ENCODE assay signal across 10 mouse cellular contexts in genomic region chr1:130838288-130838687, GRCm38 (mm10). TPM values are rescaled to one million over a fixed set of nuclear protein-coding genes. Genes with fewer than 3 reads are reported as not detected.
DNase-seq lines count a peak whose midpoint lies in the region; ATAC-seq and TF ChIP-seq lines count a peak whose summit lies in the region.
"Had no signal": no experiment of that assay in that cellular context is flagged by ENCODE, and none has a peak within 500 bp of the region (broad histone marks: within the 10 kb centered on the region; RNA-seq: fewer than 3 reads in every experiment).

No protein-coding gene starts in this region.

- H3K4me2 ChIP-seq in kidney, embryonic 15.5 days, result no peak overlapping the region
- H3K4me2 ChIP-seq in kidney, postnatal 0 days (ENCODE audit: low read length), result no peak overlapping the region
- no peak overlapping the region for H3K4me2 ChIP-seq in forebrain, embryonic 15.5 days (replicated peaks)
- H3K4me2 ChIP-seq: heart, embryonic 13.5 days; liver, embryonic 11.5 days had no signal

- H3K9me3 ChIP-seq in kidney, embryonic 15.5 days (replicated peaks), result no peaks in the 10 kb centered on the region
- no peaks in the 10 kb centered on the region for H3K9me3 ChIP-seq in MEL (replicated peaks; ENCODE audit: insufficient read depth, low read length)
- no peaks in the 10 kb centered on the region for H3K9me3 ChIP-seq in kidney, postnatal 0 days (replicated peaks; ENCODE audit: low read length)
- no peaks in the 10 kb centered on the region for H3K9me3 ChIP-seq in forebrain, embryonic 15.5 days
- H3K9me3 ChIP-seq: heart, embryonic 13.5 days had no signal

- TF ChIP-seq POLR2A in MEL (IDR thresholded peaks at IDR 0.05; ENCODE audit: control insufficient read depth in 1 of 2, insufficient read depth in 1 of 2, low read depth in 1 of 2, low read length in 2 of 2, poor library complexity in 1 of 2), result no peak

- TF ChIP-seq RAD21 in MEL (IDR thresholded peaks at IDR 0.05; ENCODE audit: low read depth, low read length), result peak; percentile 35

- no peak overlapping the region for H3K4me3 ChIP-seq in kidney, embryonic 15.5 days (replicated peaks)
- no peak overlapping the region for H3K4me3 ChIP-seq in MEL (ENCODE audit: control insufficient read depth in 1 of 2, insufficient read depth in 1 of 2, low read depth in 2 of 2, low read length in 2 of 2)
- H3K4me3 ChIP-seq in kidney, postnatal 0 days (replicated peaks; ENCODE audit: low read depth, low read length), result no peak overlapping the region
- no peak overlapping the region for H3K4me3 ChIP-seq in forebrain, embryonic 15.5 days
- H3K4me3 ChIP-seq: heart, embryonic 13.5 days had no signal

- WGBS in kidney, embryonic 15.5 days, result 57% methylated on average over 6 of the region's 6 CpGs
- 52% methylated on average over 6 of the region's 6 CpGs for WGBS in kidney, postnatal 0 days
- WGBS in forebrain, embryonic 15.5 days, result 61% methylated on average over 6 of the region's 6 CpGs

- H3K27ac ChIP-seq in kidney, embryonic 15.5 days, result no peak overlapping the region
- H3K27ac ChIP-seq in MEL (ENCODE audit: control insufficient read depth, low read depth, low read length), result no peak overlapping the region
- no peak overlapping the region for H3K27ac ChIP-seq in kidney, postnatal 0 days
- no peak overlapping the region for H3K27ac ChIP-seq in forebrain, embryonic 15.5 days (replicated peaks)
- H3K27ac ChIP-seq: heart, embryonic 13.5 days had no signal

- H3K36me3 ChIP-seq in kidney, embryonic 15.5 days, result no peaks in the 10 kb centered on the region
- H3K36me3 ChIP-seq in MEL (ENCODE audit: control insufficient read depth in 1 of 2, insufficient read depth in 2 of 2, low read length in 2 of 2), result no peaks in the 10 kb centered on the region
- H3K36me3 ChIP-seq in kidney, postnatal 0 days (ENCODE audit: insufficient read depth, low read length), result no peaks in the 10 kb centered on the region
- H3K36me3 ChIP-seq in forebrain, embryonic 15.5 days, result no peaks in the 10 kb centered on the region
- H3K36me3 ChIP-seq: heart, embryonic 13.5 days had no signal

- no peak for TF ChIP-seq EP300 in MEL (IDR thresholded peaks at IDR 0.05; ENCODE audit: low read depth in 1 of 2, low read length in 2 of 2)

- ATAC-seq in kidney, embryonic 15.5 days (replicated peaks; ENCODE audit: low FRiP score), result no peak
- ATAC-seq in kidney, postnatal 0 days (replicated peaks; ENCODE audit: low FRiP score, low read depth), result no peak
- ATAC-seq in forebrain, embryonic 15.5 days (replicated peaks), result no peak

- no peaks in the 10 kb centered on the region; the same call in 1 of the 2 replicates for H3K27me3 ChIP-seq in kidney, embryonic 15.5 days
- H3K27me3 ChIP-seq in MEL (ENCODE audit: control insufficient read depth in 1 of 2, insufficient read depth in 2 of 2, low read length in 2 of 2), result peaks cover 0 to 7% of the 10 kb centered on the region in 2 experiments; a peak in 2 of 4 replicates
- H3K27me3 ChIP-seq in kidney, postnatal 0 days (ENCODE audit: insufficient read depth, low read length), result no peaks in the 10 kb centered on the region
- no peaks in the 10 kb centered on the region for H3K27me3 ChIP-seq in forebrain, embryonic 15.5 days

- peak; percentile 35 for DNase-seq in kidney, adult 11 months
- DNase-seq in MEL (ENCODE audit: low read depth, low spot score), result peak; percentile 67
- DNase-seq in kidney, postnatal 0 days (ENCODE audit: low spot score), result peak; percentile 38
- DNase-seq in spleen, postnatal 4 days (ENCODE audit: low spot score in 2 of 2), result peak; percentile 61 to 77
- DNase-seq in ovary, adult 18-20 months (ENCODE audit: low spot score), result no peak
- no peak for DNase-seq in cerebellum, postnatal 4 days (ENCODE audit: low spot score in 2 of 2)

- H3K79me2 ChIP-seq in MEL (ENCODE audit: control insufficient read depth, insufficient read depth, low read length, poor library complexity), result no peaks in the 10 kb centered on the region

- peak in 2 of 3 experiments; percentile 42 to 59; a peak in 3 of 6 replicates for TF ChIP-seq CTCF in MEL (IDR thresholded peaks at IDR 0.05 in 2 of 3, conservative IDR thresholded peaks at IDR 0.05 in 1 of 3; ENCODE audit: control insufficient read depth in 1 of 3, insufficient read depth in 1 of 3, low read depth in 2 of 3, low read length in 3 of 3, poor library complexity in 1 of 3, severe bottlenecking in 1 of 3)
- peak; percentile 50 for TF ChIP-seq CTCF in kidney, postnatal 0 days (IDR thresholded peaks at IDR 0.05; ENCODE audit: low read depth)

- peaks cover 8% of the 10 kb centered on the region; the same call in 1 of the 2 replicates for H3K4me1 ChIP-seq in kidney, embryonic 15.5 days
- H3K4me1 ChIP-seq in MEL (ENCODE audit: control insufficient read depth in 1 of 2, insufficient read depth in 2 of 2, low read length in 2 of 2), result no peaks in the 10 kb centered on the region
- H3K4me1 ChIP-seq in kidney, postnatal 0 days (replicated peaks; ENCODE audit: insufficient read depth, low read length), result 0 out of 2 replicates have a peak, but pooled peaks cover 4% of the 10 kb centered on the region
- H3K4me1 ChIP-seq in forebrain, embryonic 15.5 days, result no peaks in the 10 kb centered on the region

- no peak overlapping the region for H3K9ac ChIP-seq in kidney, embryonic 15.5 days
- no peak overlapping the region for H3K9ac ChIP-seq in MEL (ENCODE audit: control insufficient read depth, low read depth, low read length, poor library complexity, severe bottlenecking)
- no peak overlapping the region for H3K9ac ChIP-seq in kidney, postnatal 0 days (ENCODE audit: low read depth, low read length)
- H3K9ac ChIP-seq in forebrain, embryonic 15.5 days (replicated peaks), result no peak overlapping the region
- H3K9ac ChIP-seq: heart, embryonic 13.5 days had no signal

TF ChIP-seq in MEL, 35 proteins besides CTCF, POLR2A, EP300 and RAD21:
- TF ChIP-seq SMC3 (IDR thresholded peaks at IDR 0.05; ENCODE audit: low read depth, low read length) (peak; percentile 53), GABPA (IDR thresholded peaks at IDR 0.05; ENCODE audit: low read depth, low read length) (no peak), ZNF384 (IDR thresholded peaks at IDR 0.05; ENCODE audit: low read depth, low read length) (peak; percentile 52; the same call in 1 of the 2 replicates), GATA1 (IDR thresholded peaks at IDR 0.05; ENCODE audit: low read depth, low read length) (peak; percentile 71)

RNA-seq across cellular contexts. Expression of gene Pigr, which starts 11.8 kb away (rescaled TPM):
- 0.05 TPM in 1 of 2 replicates, not detected in the other for polyA plus RNA-seq in kidney, embryonic 15.5 days (2015; fragmentation: Nextera tagmentation; extraction: Ambion mirVana)
- not detected in 2 replicates for total RNA-seq in MEL (2012; rRNA removed)
- polyA plus RNA-seq in MEL (2012; ENCODE audit: insufficient read depth in 1 of 2, insufficient read length in 2 of 2, low read depth in 1 of 2, low replicate concordance in 2 of 2, missing spikeins in 1 of 2), result not detected
- 0.05 and 0.11 TPM in 2 replicates for polyA plus RNA-seq in kidney, postnatal 0 days (2015; fragmentation: Nextera tagmentation; extraction: Ambion mirVana)
- polyA plus RNA-seq in forebrain, embryonic 15.5 days (2015; fragmentation: Nextera tagmentation; extraction: Ambion mirVana), result not detected in 2 replicates
- polyA plus RNA-seq: heart, embryonic 13.5 days had no signal

RNA-seq across cellular contexts. Expression of gene Fcmr, which starts 27.2 kb away (rescaled TPM):
- 0.47 TPM in 1 of 2 replicates, not detected in the other for polyA plus RNA-seq in kidney, embryonic 15.5 days (2015; fragmentation: Nextera tagmentation; extraction: Ambion mirVana)
- total RNA-seq in MEL (2012; rRNA removed), result not detected in 2 replicates
- not detected for polyA plus RNA-seq in MEL (2012; ENCODE audit: insufficient read depth in 1 of 2, insufficient read length in 2 of 2, low read depth in 1 of 2, low replicate concordance in 2 of 2, missing spikeins in 1 of 2)
- 0.24 and 0.46 TPM in 2 replicates for polyA plus RNA-seq in kidney, postnatal 0 days (2015; fragmentation: Nextera tagmentation; extraction: Ambion mirVana)
- polyA plus RNA-seq in forebrain, embryonic 15.5 days (2015; fragmentation: Nextera tagmentation; extraction: Ambion mirVana), result not detected in 2 replicates
- polyA plus RNA-seq: liver, embryonic 11.5 days had no signal

RNA-seq across cellular contexts. Expression of gene Fcamr, which starts 37.6 kb away (rescaled TPM):
- polyA plus RNA-seq in kidney, embryonic 15.5 days (2015; fragmentation: Nextera tagmentation; extraction: Ambion mirVana), result not detected in 2 replicates
- not detected in 2 replicates for total RNA-seq in MEL (2012; rRNA removed)
- not detected for polyA plus RNA-seq in MEL (2012; ENCODE audit: insufficient read depth in 1 of 2, insufficient read length in 2 of 2, low read depth in 1 of 2, low replicate concordance in 2 of 2, missing spikeins in 1 of 2)
- 0.08 TPM in 1 of 2 replicates, not detected in the other for polyA plus RNA-seq in kidney, postnatal 0 days (2015; fragmentation: Nextera tagmentation; extraction: Ambion mirVana)
- polyA plus RNA-seq in forebrain, embryonic 15.5 days (2015; fragmentation: Nextera tagmentation; extraction: Ambion mirVana), result not detected in 2 replicates
- polyA plus RNA-seq: heart, embryonic 13.5 days; liver, embryonic 11.5 days had no signal

RNA-seq across cellular contexts. Expression of gene Il24, which starts 49.0 kb away (rescaled TPM):
- 0.13 TPM in 1 of 2 replicates, not detected in the other for polyA plus RNA-seq in kidney, embryonic 15.5 days (2015; fragmentation: Nextera tagmentation; extraction: Ambion mirVana)
- not detected in 2 replicates for total RNA-seq in MEL (2012; rRNA removed)
- polyA plus RNA-seq in MEL (2012; ENCODE audit: insufficient read depth in 1 of 2, insufficient read length in 2 of 2, low read depth in 1 of 2, low replicate concordance in 2 of 2, missing spikeins in 1 of 2), result not detected
- not detected in 2 replicates for polyA plus RNA-seq in kidney, postnatal 0 days (2015; fragmentation: Nextera tagmentation; extraction: Ambion mirVana)
- not detected in 2 replicates for polyA plus RNA-seq in forebrain, embryonic 15.5 days (2015; fragmentation: Nextera tagmentation; extraction: Ambion mirVana)
- polyA plus RNA-seq: heart, embryonic 13.5 days; liver, embryonic 11.5 days had no signal

Comparison
In these comparisons a context has a peak if more than half of its experiments do, and no peak if none do; other contexts are left out.
1. DNase-seq: peak in kidney, adult 11 months (single experiment), MEL (single experiment), kidney, postnatal 0 days (single experiment) and spleen, postnatal 4 days (2 of 2); none in ovary, adult 18-20 months (single experiment) and cerebellum, postnatal 4 days (0 of 2).